Mouse (Mus musculus) lung, postnatal 4 days (tissue): ENCODE measurements around the gene Arrb2.
A peak's percentile ranks its signal among the peaks of the same experiment; 100 is the strongest.
"Not testable (repeated sequence)": the region's sequence is repeated elsewhere in the genome, so short reads cannot be mapped to it uniquely, and the experiment has no call there.

ENCODE experiments used
- DNase-seq, 2 experiments: peaks; one replicate each; pipeline ENCODE4 v3.0.0; 2021

The Arrb2 gene

GRCm38 (mm10) chr11:70432048-70432894 lies at the start of gene Arrb2:
Gene Arrb2, plus strand, starts transcription at chr11:70432635.
- DNase-seq: peak; percentile 99

- no peak for DNase-seq
Measured at GRCm38 (mm10) chr11:70384136-70384535, 48.3 kb upstream of the Arrb2 start.

- DNase-seq: no peak
Measured at GRCm38 (mm10) chr11:70387436-70387835, 45.0 kb upstream of the Arrb2 start.

GRCm38 (mm10) chr11:70389421-70389820 lies 43.0 kb upstream of the Arrb2 start:
- DNase-seq: no peak

GRCm38 (mm10) chr11:70403598-70403997 lies 28.8 kb upstream of the Arrb2 start:
- DNase-seq: peak; percentile 22 to 30

GRCm38 (mm10) chr11:70409594-70410296 lies 22.7 kb upstream of the Arrb2 start, which contains the start of gene Pelp1:
Gene Pelp1, minus strand, starts transcription at chr11:70410031.
- peak; percentile 93 to 96 for DNase-seq

GRCm38 (mm10) chr11:70410297-70410643 lies 22.2 kb upstream of the Arrb2 start:
- DNase-seq: no peak

GRCm38 (mm10) chr11:70412591-70412990 lies 19.8 kb upstream of the Arrb2 start:
- no peak for DNase-seq

GRCm38 (mm10) chr11:70413961-70414360 lies 18.5 kb upstream of the Arrb2 start:
- peak in 1 of 2 experiments; percentile 81 for DNase-seq

- no peak for DNase-seq
Measured at GRCm38 (mm10) chr11:70418199-70418598, 14.2 kb upstream of the Arrb2 start.

- DNase-seq: no peak
Measured at GRCm38 (mm10) chr11:70419486-70419885, 12.9 kb upstream of the Arrb2 start.

GRCm38 (mm10) chr11:70426598-70426997 lies 5.8 kb upstream of the Arrb2 start:
- not testable (repeated sequence) for DNase-seq

GRCm38 (mm10) chr11:70431574-70431973 lies 861 bp upstream of the Arrb2 start:
- no peak for DNase-seq

GRCm38 (mm10) chr11:70432895-70433568 lies 597 bp downstream of the Arrb2 start:
- peak in 1 of 2 experiments; percentile 27 for DNase-seq

- DNase-seq: no peak
Measured at GRCm38 (mm10) chr11:70433569-70433943, 1.1 kb downstream of the Arrb2 start.

GRCm38 (mm10) chr11:70433951-70434350 lies 1.5 kb downstream of the Arrb2 start:
- DNase-seq: no peak

- no peak for DNase-seq
Measured at GRCm38 (mm10) chr11:70435476-70435875, 3.0 kb downstream of the Arrb2 start.

GRCm38 (mm10) chr11:70437426-70437825 lies 5.0 kb downstream of the Arrb2 start:
- no peak for DNase-seq

GRCm38 (mm10) chr11:70438728-70439374 lies 6.4 kb downstream of the Arrb2 start:
- DNase-seq: no peak

GRCm38 (mm10) chr11:70440637-70441036 lies 8.2 kb downstream of the Arrb2 start:
- no peak for DNase-seq

GRCm38 (mm10) chr11:70441882-70442281 lies 9.4 kb downstream of the Arrb2 start:
- no peak for DNase-seq

GRCm38 (mm10) chr11:70443964-70444363 lies 11.5 kb downstream of the Arrb2 start:
- DNase-seq: no peak

GRCm38 (mm10) chr11:70444667-70445066 lies 12.2 kb downstream of the Arrb2 start:
- DNase-seq: no peak
